Mouse (Mus musculus): ENCODE results near the gene Mpv17l.

GRCm38 (mm10) chr16:13853886-13854285 lies 49.1 kb upstream of the Mpv17l start:
- no peak for TF ChIP-seq POLR2A (IDR thresholded peaks at IDR 0.05; ENCODE audit: borderline replicate concordance, extremely low read depth, insufficient read depth, insufficient read length, poor library complexity, severe bottlenecking)
- TF ChIP-seq CTCF (IDR thresholded peaks at IDR 0.05; ENCODE audit: borderline replicate concordance, extremely low read depth, insufficient read depth, insufficient read length), result no peak

All from brain, embryonic 14.5 days (tissue).